Mouse (Mus musculus): ENCODE measurements around the gene Axl.

DNA sequence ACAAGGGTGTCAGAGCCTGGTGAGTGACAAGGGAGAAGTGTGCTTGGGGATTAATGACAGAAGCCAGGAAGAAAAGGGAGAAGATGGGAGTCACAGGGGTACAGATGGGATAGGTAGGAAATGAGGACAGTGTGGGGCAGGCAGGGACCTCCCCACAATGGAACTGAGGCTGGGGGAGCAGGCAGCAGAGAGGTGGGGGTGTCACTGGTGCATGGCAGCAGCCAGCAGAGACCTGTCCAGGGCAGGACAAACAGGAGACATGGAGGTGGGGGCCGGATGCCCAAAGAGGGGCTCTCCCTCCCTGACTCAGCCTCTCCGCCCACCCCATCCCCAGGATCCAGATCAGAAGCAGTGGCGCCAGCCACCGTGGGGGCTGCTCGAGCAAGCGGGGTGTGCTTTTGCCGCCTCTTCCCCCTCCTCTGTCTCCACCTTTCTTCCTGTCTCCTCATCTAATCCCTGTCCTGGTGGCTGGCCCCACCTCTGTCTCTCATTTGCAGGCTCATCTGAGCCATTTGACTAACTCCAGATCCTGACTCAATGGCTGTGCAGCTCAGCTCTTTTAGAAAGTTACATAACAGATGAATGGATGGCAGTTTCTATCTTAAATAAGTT lies 77.9 kb downstream of the Axl start:
- TF ChIP-seq ZC3H11A (IDR thresholded peaks at IDR 0.05; ENCODE audit: borderline replicate concordance, low read depth, low read length) (no peak), MAFK (IDR thresholded peaks at IDR 0.05; ENCODE audit: insufficient read depth, low read depth, low read length) (no peak)
